Mouse (Mus musculus) embryonic fibroblast, embryonic 13.5 days (primary cell): ENCODE measurements at regions not wholly inside any gene's neighbourhood (a gene's known extent, or its start where the extent isn't known, plus 50 kb on each side); places are given as distances from the start of the nearest gene placed in this dataset.

Experiments
- CTCF ChIP-seq: IDR thresholded peaks from 2 replicates; pipeline ENCODE4 v1.5.1; 2011; ENCODE audit warnings: mild to moderate bottlenecking, control low read depth, low read length, moderate library complexity, borderline replicate concordance; ENCODE audit not compliant: insufficient read depth
- POLR2A ChIP-seq: IDR thresholded peaks from 2 replicates; pipeline ENCODE4 v1.6.1; 2011; ENCODE audit warnings: low read depth, mild to moderate bottlenecking, control low read depth, low read length, moderate library complexity

DNA sequence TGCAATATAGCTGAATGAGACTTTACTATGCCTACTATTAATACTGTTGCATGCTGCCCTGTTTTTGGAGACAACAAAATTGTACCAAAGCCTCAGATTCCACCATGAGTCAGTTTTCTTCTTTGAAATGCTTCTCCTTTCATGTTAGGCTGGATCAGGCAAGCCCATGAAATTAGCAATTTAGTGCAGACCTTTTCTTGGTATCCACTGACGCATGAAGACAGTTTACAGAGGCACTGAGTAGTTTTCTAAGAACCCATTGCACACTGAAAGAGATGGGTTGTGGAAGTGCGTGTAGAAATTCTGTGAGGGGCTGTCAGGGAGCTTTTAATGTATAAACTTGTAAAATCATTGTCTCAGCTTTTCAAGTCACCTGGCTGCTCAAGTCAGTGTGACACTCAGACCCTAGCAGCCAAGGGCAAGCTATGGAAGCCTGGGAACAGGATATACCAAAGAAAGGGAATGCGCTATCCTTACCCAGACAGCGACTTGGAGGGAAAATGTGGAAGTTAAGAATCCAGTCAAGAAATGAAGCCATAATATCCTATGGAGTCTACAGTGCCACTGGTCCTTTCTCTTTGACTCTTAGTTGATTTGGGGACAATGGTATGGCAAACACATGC is 323.1 kb downstream of the Mef2c start:
- no peak for TF ChIP-seq CTCF
- TF ChIP-seq POLR2A = no peak
